Mouse (Mus musculus) kidney, postnatal 0 days (tissue): Measurements from ENCODE around the gene Ipmk. TPM values are rescaled to one million over a fixed set of nuclear protein-coding genes. Genes with fewer than 3 reads are reported as not detected.
A peak's percentile ranks its signal among the peaks of the same experiment; 100 is the strongest.

Source experiments
- ATAC-seq: fragments of 200-750 bp; cut with Nextera tagmentation; replicated peaks from 2 replicates; pipeline ENCODE4 v1.8.0; 2017; ENCODE audit warnings: low read depth, moderate number of reproducible peaks, moderate TSS enrichment, moderate library complexity; ENCODE audit not compliant: low FRiP score
- DNase-seq: peaks from one replicate; pipeline ENCODE4 v3.0.0-alpha.2; 2016; ENCODE audit warnings: low spot score
- H3K27ac ChIP-seq: fragments of 300-500 bp; sonication (generic); 2 replicates; pipeline ENCODE4 v1.5.1; 2014; ENCODE audit warnings: mild to moderate bottlenecking
- H3K27me3 ChIP-seq: fragments of 300-500 bp; sonication (generic); 2 replicates; pipeline ENCODE4 v1.6.1; 2014; ENCODE audit warnings: low read length, mixed read lengths; ENCODE audit not compliant: insufficient read depth
- H3K36me3 ChIP-seq: fragments of 300-500 bp; sonication (generic); 2 replicates; pipeline ENCODE4 v1.6.1; 2014; ENCODE audit warnings: low read length, mixed read lengths; ENCODE audit not compliant: insufficient read depth
- H3K4me1 ChIP-seq: fragments of 300-500 bp; sonication (generic); replicated peaks from 2 replicates; pipeline ENCODE4 v1.6.1; 2014; ENCODE audit warnings: antibody characterized with exemption, low read length, mixed read lengths; ENCODE audit not compliant: insufficient read depth
- H3K4me2 ChIP-seq: fragments of 300-500 bp; sonication (generic); 2 replicates; pipeline ENCODE4 v1.6.1; 2014; ENCODE audit warnings: mild to moderate bottlenecking, low read length, moderate library complexity, mixed read lengths
- H3K4me3 ChIP-seq: fragments of 300-500 bp; sonication (generic); replicated peaks from 2 replicates; pipeline ENCODE4 v1.5.1; 2014; ENCODE audit warnings: low read depth, low read length
- H3K9ac ChIP-seq: fragments of 300-500 bp; sonication (generic); 2 replicates; pipeline ENCODE4 v1.6.1; 2014; ENCODE audit warnings: low read depth, low read length
- H3K9me3 ChIP-seq: fragments of 300-500 bp; sonication (generic); replicated peaks from 2 replicates; pipeline ENCODE4 v1.6.1; 2016; ENCODE audit warnings: low read length, inconsistent platforms, mixed read lengths
- CTCF ChIP-seq: IDR thresholded peaks from 2 replicates; pipeline ENCODE4 v1.5.1; 2016; ENCODE audit warnings: antibody characterized with exemption, low read depth, mild to moderate bottlenecking, moderate library complexity
- WGBS: fragments of 180-500 bp; shearing (Covaris S2); extraction: QIAGEN DNeasy Blood & Tissue Kit; methylation state at CpG from one replicate; pipeline ENCODE4 v1.1.7; 2014; 5-methylcytosine and 5-hydroxymethylcytosine counted together
- polyA plus RNA-seq: library from polyadenylated mRNA; unstranded; fragments of >200 nt; fragmentation: Nextera tagmentation; extraction: Ambion mirVana; gene quantifications from 2 replicates; pipeline ENCODE4 v1.2.1, GENCODE M21; 2015

Gene Ipmk
- polyA plus RNA-seq = 16.1 and 17.5 TPM in 2 replicates

GRCm38 (mm10) chr10:71347509-71347949 lies at the start of gene Ipmk:
Gene Ipmk, plus strand, starts transcription at chr10:71347763.
- H3K27me3 ChIP-seq = no peaks in the 10 kb centered on the region
- ATAC-seq = peak; percentile 93
- H3K27ac ChIP-seq = peak within 1 kb of the TSS; percentile 88
- peak within 1 kb of the TSS; percentile 79 for H3K9ac ChIP-seq
- peak within 1 kb of the TSS; percentile 83 for H3K4me3 ChIP-seq
- DNase-seq = peak; percentile 96
- no peak for TF ChIP-seq CTCF
- H3K9me3 ChIP-seq = no peaks in the 10 kb centered on the region
- no peaks in the 10 kb centered on the region for H3K36me3 ChIP-seq
- H3K4me2 ChIP-seq = peak within 1 kb of the TSS; percentile 93
- peaks cover 15% of the 10 kb centered on the region for H3K4me1 ChIP-seq
- WGBS = under 1% methylated on average over 34 of the region's 49 CpGs

- Histone ChIP-seq H3K4me1 (no peaks in the 10 kb centered on the region), H3K27ac (no peak overlapping the region), H3K27me3 (no peaks in the 10 kb centered on the region), H3K4me2 (no peak overlapping the region), H3K36me3 (no peaks in the 10 kb centered on the region), H3K4me3 (no peak overlapping the region), H3K9me3 (no peaks in the 10 kb centered on the region), H3K9ac (no peak overlapping the region)
- TF ChIP-seq CTCF = no peak
- ATAC-seq (no peak), DNase-seq (no peak)
- 80% methylated on average over 16 of the region's 16 CpGs for WGBS
These were observed 47.4 kb upstream of the Ipmk start for GRCm38 (mm10) chr10:71300161-71300560.

GRCm38 (mm10) chr10:71302490-71302889 lies 45.1 kb upstream of the Ipmk start:
- no peak overlapping the region for H3K27ac ChIP-seq
- H3K27me3 ChIP-seq = no peaks in the 10 kb centered on the region
- no peak for ATAC-seq
- no peak overlapping the region for H3K4me3 ChIP-seq
- H3K4me1 ChIP-seq = no peaks in the 10 kb centered on the region
- peak; percentile 64 for DNase-seq
- WGBS = 19% methylated on average over 5 of the region's 5 CpGs
- no peak overlapping the region for H3K9ac ChIP-seq
- TF ChIP-seq CTCF = peak; percentile 60
- no peak overlapping the region for H3K4me2 ChIP-seq
- H3K36me3 ChIP-seq = no peaks in the 10 kb centered on the region
- no peaks in the 10 kb centered on the region for H3K9me3 ChIP-seq

- peak; percentile 71 for TF ChIP-seq CTCF
- H3K27me3 ChIP-seq = no peaks in the 10 kb centered on the region
- H3K4me1 ChIP-seq = no peaks in the 10 kb centered on the region
- H3K4me2 ChIP-seq = peak overlapping the region; percentile 30; the same call in 1 of the 2 replicates
- no peaks in the 10 kb centered on the region for H3K36me3 ChIP-seq
- no peak overlapping the region for H3K27ac ChIP-seq
- peak; percentile 53 for DNase-seq
- H3K4me3 ChIP-seq = no peak overlapping the region
- H3K9me3 ChIP-seq = no peaks in the 10 kb centered on the region
- ATAC-seq = no peak
- no peak overlapping the region for H3K9ac ChIP-seq
- 29% methylated on average over 6 of the region's 6 CpGs for WGBS
These were observed 41.4 kb upstream of the Ipmk start for GRCm38 (mm10) chr10:71306190-71306589.

GRCm38 (mm10) chr10:71306759-71307158 lies 40.8 kb upstream of the Ipmk start:
- Histone ChIP-seq H3K27ac (no peak overlapping the region), H3K9me3 (no peaks in the 10 kb centered on the region), H3K4me3 (no peak overlapping the region), H3K4me1 (no peaks in the 10 kb centered on the region), H3K36me3 (no peaks in the 10 kb centered on the region), H3K4me2 (no peak overlapping the region), H3K9ac (no peak overlapping the region), H3K27me3 (no peaks in the 10 kb centered on the region)
- DNase-seq (no peak), ATAC-seq (no peak)
- WGBS = 71% methylated on average over 6 of the region's 6 CpGs
- no peak for TF ChIP-seq CTCF

GRCm38 (mm10) chr10:71308199-71308598 lies 39.4 kb upstream of the Ipmk start:
- no peaks in the 10 kb centered on the region for H3K9me3 ChIP-seq
- no peak for ATAC-seq
- WGBS = 89% methylated on average over 5 of the region's 5 CpGs
- no peak overlapping the region for H3K9ac ChIP-seq
- no peak overlapping the region for H3K4me3 ChIP-seq
- H3K27ac ChIP-seq = no peak overlapping the region
- no peak overlapping the region for H3K4me2 ChIP-seq
- H3K36me3 ChIP-seq = no peaks in the 10 kb centered on the region
- no peaks in the 10 kb centered on the region for H3K27me3 ChIP-seq
- TF ChIP-seq CTCF = no peak
- no peak for DNase-seq
- H3K4me1 ChIP-seq = no peaks in the 10 kb centered on the region

- H3K36me3 ChIP-seq = no peaks in the 10 kb centered on the region
- H3K27me3 ChIP-seq = no peaks in the 10 kb centered on the region
- no peak overlapping the region for H3K4me3 ChIP-seq
- H3K4me1 ChIP-seq = no peaks in the 10 kb centered on the region
- no peaks in the 10 kb centered on the region for H3K9me3 ChIP-seq
- 67% methylated on average over 3 of the region's 3 CpGs for WGBS
- H3K4me2 ChIP-seq = no peak overlapping the region
- DNase-seq = no peak
- no peak overlapping the region for H3K9ac ChIP-seq
- no peak overlapping the region for H3K27ac ChIP-seq
- ATAC-seq = no peak
- no peak for TF ChIP-seq CTCF
These were observed 37.3 kb upstream of the Ipmk start for GRCm38 (mm10) chr10:71310288-71310687.
